Mouse (Mus musculus): Measurements from ENCODE around the gene P4ha1. TPM values are rescaled to one million over a fixed set of nuclear protein-coding genes. Genes with fewer than 3 reads are reported as not detected.

Gene P4ha1
- polyA plus RNA-seq, 1 experiment, result 18.8 TPM

- Histone ChIP-seq H3K27me3 (ENCODE audit: control insufficient read depth, insufficient read depth, low read length) (no peaks in the 10 kb centered on the region; the same call in 1 of the 2 replicates), H3K4me1 (ENCODE audit: control insufficient read depth, insufficient read depth, low read length) (no peaks in the 10 kb centered on the region), H3K27ac (ENCODE audit: insufficient read depth, low read length) (no peak overlapping the region), H3K4me3 (replicated peaks; ENCODE audit: insufficient read depth, low read depth, low read length) (no peak overlapping the region)
- no peak for TF ChIP-seq POLR2A (IDR thresholded peaks at IDR 0.05; ENCODE audit: borderline replicate concordance, insufficient read depth, low read length)
- no peak for TF ChIP-seq CTCF (IDR thresholded peaks at IDR 0.05; ENCODE audit: borderline replicate concordance, insufficient read depth, low read depth, low read length)
- WGBS, result 72% methylated on average over 10 of the region's 10 CpGs
- no peak for DNase-seq
Measured at GRCm38 (mm10) chr10:59403793-59404149, 80.7 kb downstream of the P4ha1 start.

GRCm38 (mm10) chr10:59408499-59408898 is 85.4 kb downstream of the P4ha1 start:
- no peak for TF ChIP-seq CTCF (IDR thresholded peaks at IDR 0.05; ENCODE audit: borderline replicate concordance, insufficient read depth, low read depth, low read length)
- no peak for TF ChIP-seq POLR2A (IDR thresholded peaks at IDR 0.05; ENCODE audit: borderline replicate concordance, insufficient read depth, low read length)
- Histone ChIP-seq H3K27ac (ENCODE audit: insufficient read depth, low read length) (no peak overlapping the region), H3K4me3 (replicated peaks; ENCODE audit: insufficient read depth, low read depth, low read length) (no peak overlapping the region), H3K4me1 (ENCODE audit: control insufficient read depth, insufficient read depth, low read length) (no peaks in the 10 kb centered on the region), H3K27me3 (ENCODE audit: control insufficient read depth, insufficient read depth, low read length) (no peaks in the 10 kb centered on the region; the same call in 1 of the 2 replicates)
- DNase-seq, result no peak
- 71% methylated on average over 6 of the region's 6 CpGs for WGBS

- Histone ChIP-seq H3K27me3 (ENCODE audit: control insufficient read depth, insufficient read depth, low read length) (no peaks in the 10 kb centered on the region; the same call in 1 of the 2 replicates), H3K4me3 (replicated peaks; ENCODE audit: insufficient read depth, low read depth, low read length) (no peak overlapping the region), H3K27ac (ENCODE audit: insufficient read depth, low read length) (no peak overlapping the region), H3K4me1 (ENCODE audit: control insufficient read depth, insufficient read depth, low read length) (no peaks in the 10 kb centered on the region)
- TF ChIP-seq POLR2A (IDR thresholded peaks at IDR 0.05; ENCODE audit: borderline replicate concordance, insufficient read depth, low read length) (no peak), CTCF (IDR thresholded peaks at IDR 0.05; ENCODE audit: borderline replicate concordance, insufficient read depth, low read depth, low read length) (no peak)
- no peak for DNase-seq
- WGBS, result 77% methylated on average over 12 of the region's 12 CpGs
Measured at GRCm38 (mm10) chr10:59410264-59410663, 87.2 kb downstream of the P4ha1 start.

GRCm38 (mm10) chr10:59413711-59414110 is 90.6 kb downstream of the P4ha1 start:
- whole genome bisulfite sequencing, result 90% methylated on average over 4 of the region's 4 CpGs

GRCm38 (mm10) chr10:59416623-59417022 is 93.5 kb downstream of the P4ha1 start:
- no peaks in the 10 kb centered on the region; the same call in 1 of the 2 replicates for H3K27me3 ChIP-seq (ENCODE audit: control insufficient read depth, insufficient read depth, low read length)
- H3K4me1 ChIP-seq (ENCODE audit: control insufficient read depth, insufficient read depth, low read length), result no peaks in the 10 kb centered on the region
- TF ChIP-seq CTCF (IDR thresholded peaks at IDR 0.05; ENCODE audit: borderline replicate concordance, insufficient read depth, low read depth, low read length), result no peak
- TF ChIP-seq POLR2A (IDR thresholded peaks at IDR 0.05; ENCODE audit: borderline replicate concordance, insufficient read depth, low read length), result no peak
- DNase-seq, result no peak
- WGBS, result 90% methylated on average over 3 of the region's 3 CpGs
- no peak overlapping the region for H3K27ac ChIP-seq (ENCODE audit: insufficient read depth, low read length)
- H3K4me3 ChIP-seq (replicated peaks; ENCODE audit: insufficient read depth, low read depth, low read length), result no peak overlapping the region

More at GRCm38 (mm10) chr10:59413711-59414110, 90.6 kb downstream of the P4ha1 start:
- H3K4me3 ChIP-seq (replicated peaks; ENCODE audit: insufficient read depth, low read depth, low read length), result no peak overlapping the region
- TF ChIP-seq POLR2A (IDR thresholded peaks at IDR 0.05; ENCODE audit: borderline replicate concordance, insufficient read depth, low read length) (no peak), CTCF (IDR thresholded peaks at IDR 0.05; ENCODE audit: borderline replicate concordance, insufficient read depth, low read depth, low read length) (0 out of 2 replicates have a peak, but pooled peaks have one; percentile 3)
- H3K27ac ChIP-seq (ENCODE audit: insufficient read depth, low read length), result no peak overlapping the region
- no peaks in the 10 kb centered on the region for H3K4me1 ChIP-seq (ENCODE audit: control insufficient read depth, insufficient read depth, low read length)
- H3K27me3 ChIP-seq (ENCODE audit: control insufficient read depth, insufficient read depth, low read length), result no peaks in the 10 kb centered on the region; the same call in 1 of the 2 replicates
- no peak for DNase-seq

- H3K4me1 ChIP-seq (ENCODE audit: control insufficient read depth, insufficient read depth, low read length), result no peaks in the 10 kb centered on the region
- H3K27me3 ChIP-seq (ENCODE audit: control insufficient read depth, insufficient read depth, low read length), result no peaks in the 10 kb centered on the region
- DNase-seq, result no peak
- no peak for TF ChIP-seq POLR2A (IDR thresholded peaks at IDR 0.05; ENCODE audit: borderline replicate concordance, insufficient read depth, low read length)
- TF ChIP-seq CTCF (IDR thresholded peaks at IDR 0.05; ENCODE audit: borderline replicate concordance, insufficient read depth, low read depth, low read length), result no peak
- H3K27ac ChIP-seq (ENCODE audit: insufficient read depth, low read length), result no peak overlapping the region
- 98% methylated on average over 4 of the region's 4 CpGs for WGBS
- H3K4me3 ChIP-seq (replicated peaks; ENCODE audit: insufficient read depth, low read depth, low read length), result no peak overlapping the region
Measured at GRCm38 (mm10) chr10:59419516-59419915, 96.4 kb downstream of the P4ha1 start.

Other genes starting within 250 kb of the P4ha1 start
- gene Sept10, start 101.4 kb upstream of the P4ha1 start, polyA plus RNA-seq (2012; rRNA removed), result 8.5 and 8.6 TPM in 2 replicates
- gene Sowahc, start 101.3 kb upstream of the P4ha1 start, polyA plus RNA-seq (2012; rRNA removed), result 5.8 and 6.0 TPM in 2 replicates
- gene Gm10273, start 72.3 kb downstream of the P4ha1 start, polyA plus RNA-seq (2012; rRNA removed), result 12.1 and 15.9 TPM in 2 replicates
- gene Pla2g12b, start 80.4 kb downstream of the P4ha1 start, polyA plus RNA-seq (2012; rRNA removed), result not detected in 2 replicates
- gene Oit3, start 118.5 kb downstream of the P4ha1 start, polyA plus RNA-seq (2012; rRNA removed), result 0.13 and 0.14 TPM in 2 replicates